Comparison of ENCODE assay signal across 8 mouse cellular contexts in the genomic region with DNA sequence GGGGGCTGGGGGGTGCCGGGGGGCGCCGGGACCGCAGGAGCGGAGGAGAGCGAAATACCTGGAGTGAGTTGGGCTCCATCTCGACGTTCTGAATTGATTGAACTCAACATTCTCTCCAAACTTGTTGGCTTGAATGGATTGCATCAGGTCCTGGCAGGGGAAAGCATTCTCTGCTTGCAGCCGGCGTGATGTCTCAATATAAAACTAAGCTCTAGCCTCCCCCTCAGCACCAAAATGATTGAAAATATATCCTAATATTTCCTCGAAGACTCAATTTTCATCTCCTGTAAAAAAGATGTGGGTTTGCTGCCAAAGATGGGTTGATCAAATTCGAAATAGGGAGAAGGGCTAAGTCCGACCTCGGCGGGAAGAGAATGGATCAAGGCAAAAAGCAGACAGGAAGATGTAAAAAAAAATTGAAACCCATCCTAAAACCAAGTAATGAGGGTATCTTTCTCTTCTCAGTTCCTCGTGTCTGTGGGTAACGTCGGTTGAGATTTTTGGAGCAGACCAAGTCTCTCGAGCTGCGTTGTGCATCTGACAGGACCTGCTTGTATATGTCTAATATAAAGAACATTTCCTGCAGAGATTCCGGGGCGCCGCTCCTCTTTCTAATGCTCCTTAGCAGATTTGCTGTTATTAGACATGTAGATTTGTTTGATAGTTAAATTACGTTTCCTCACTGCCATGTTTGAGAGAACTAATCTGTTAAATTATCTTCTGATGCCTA. TPM values are rescaled to one million over a fixed set of nuclear protein-coding genes. Genes with fewer than 3 reads are reported as not detected.
DNase-seq lines count a peak whose midpoint lies in the region; ATAC-seq and TF ChIP-seq lines count a peak whose summit lies in the region.

A gene (minus strand): TSS at position 109 of the 730 bp plus-strand sequence.

- peak; percentile 69 for DNase-seq in CH12.LX (ENCODE audit: extremely low read depth)
- DNase-seq in adrenal gland, postnatal 36 days = peak; percentile 58 to 73
- DNase-seq in heart, postnatal 36 days = peak; percentile 65 to 70
- peak; percentile 45 to 56 for DNase-seq in layer of hippocampus, adult 2 months (ENCODE audit: low spot score in 2 of 2)
- DNase-seq in lung, adult 2 months = peak; percentile 55
- peak; percentile 70 for DNase-seq in urinary bladder, postnatal 14 days (ENCODE audit: low spot score)

- H3K36me3 ChIP-seq in CH12.LX (replicated peaks in 1 of 2; ENCODE audit: control insufficient read depth in 1 of 2, insufficient read depth in 1 of 2, low read length in 1 of 2) = peaks cover 0 to 3% of the 10 kb centered on the region in 2 experiments
- no peaks in the 10 kb centered on the region for H3K36me3 ChIP-seq in forebrain, embryonic 12.5 days (replicated peaks)

- TF ChIP-seq RAD21 in CH12.LX (IDR thresholded peaks at IDR 0.05; ENCODE audit: low read depth, low read length) = no peak

- H3K9ac ChIP-seq in CH12.LX (ENCODE audit: insufficient read depth, low read depth) = peak within 1 kb of the TSS; percentile 83
- peak within 1 kb of the TSS; percentile 65 for H3K9ac ChIP-seq in forebrain, embryonic 12.5 days

- dilution Hi-C loops in CH12.LX (cut with MboI; ENCODE audit: extremely low pct_ligation_motif_present, extremely low pct_unique_long_range_greater_than_20kb, low sequenced_read_pairs) = no loop called here

- peak within 1 kb of the TSS; percentile 63 to 83 (median 68) for H3K4me3 ChIP-seq in CH12.LX (replicated peaks in 1 of 3; ENCODE audit: low read depth in 2 of 3, low read length in 2 of 3, poor library complexity in 1 of 3)
- H3K4me3 ChIP-seq in forebrain, embryonic 12.5 days (replicated peaks) = peak within 1 kb of the TSS; percentile 61
- H3K4me3 ChIP-seq in layer of hippocampus, adult 2 months = peak within 1 kb of the TSS; percentile 60
- peak within 1 kb of the TSS; percentile 88 for H3K4me3 ChIP-seq in lung, adult 2 months (replicated peaks; ENCODE audit: extremely low read depth, low read depth, low read length)

- H3K4me2 ChIP-seq in CH12.LX (ENCODE audit: insufficient read depth, low read depth, poor library complexity, severe bottlenecking) = peak within 1 kb of the TSS; percentile 92
- peak within 1 kb of the TSS; percentile 93 for H3K4me2 ChIP-seq in forebrain, embryonic 12.5 days

- TF ChIP-seq EP300 in CH12.LX (IDR thresholded peaks at IDR 0.05; ENCODE audit: low read length) = no peak

- intact Hi-C loops in heart, postnatal 36 days (cut with DNase I) = loop anchor here (2.0 to 10.0 kb wide), 3 partner anchors 86 to 734 kb away; a partner anchor contains a TSS

- no peak for ATAC-seq in forebrain, embryonic 12.5 days (ENCODE audit: low FRiP score)
- ATAC-seq in neutrophil, adult 5-6 weeks (ENCODE audit: extremely low read depth, insufficient number of reproducible peaks, low FRiP score, poor library complexity, severe bottlenecking) = no peak

- no peak for TF ChIP-seq CTCF in CH12.LX (conservative IDR thresholded peaks at IDR 0.05 in 1 of 2, IDR thresholded peaks at IDR 0.05 in 1 of 2; ENCODE audit: low read depth in 2 of 2, low read length in 2 of 2)
- no peak for TF ChIP-seq CTCF in layer of hippocampus, adult 2 months (conservative IDR thresholded peaks at IDR 0.05)
- TF ChIP-seq CTCF in lung, adult 2 months (IDR thresholded peaks at IDR 0.05; ENCODE audit: insufficient read depth, low read length) = no peak

- no peaks in the 10 kb centered on the region for H3K9me3 ChIP-seq in CH12.LX (replicated peaks; ENCODE audit: low read length)
- no peaks in the 10 kb centered on the region for H3K9me3 ChIP-seq in forebrain, embryonic 12.5 days

- in situ Hi-C loops in CH12.LX (cut with MboI; ENCODE audit: low pct_ligation_motif_present, low pct_unique_long_range_greater_than_20kb, low sequenced_read_pairs) = loop anchor here (10.0 kb wide), 1 partner anchor 114 kb away; no protein-coding TSS in a partner anchor

- peaks cover 2% of the 10 kb centered on the region; the same call in 1 of the 2 replicates for H3K79me2 ChIP-seq in CH12.LX (replicated peaks; ENCODE audit: control insufficient read depth, extremely low read depth, insufficient read depth, poor library complexity, severe bottlenecking)

- H3K27ac ChIP-seq in CH12.LX (ENCODE audit: insufficient read depth, low read depth) = peak within 1 kb of the TSS; percentile 54; the same call in 1 of the 2 replicates
- peak within 1 kb of the TSS; percentile 77 for H3K27ac ChIP-seq in forebrain, embryonic 12.5 days
- H3K27ac ChIP-seq in layer of hippocampus, adult 2 months = peak within 1 kb of the TSS; percentile 97

- H3K4me1 ChIP-seq in CH12.LX (ENCODE audit: control insufficient read depth in 1 of 2, insufficient read depth in 2 of 2) = peaks cover 3 to 29% of the 10 kb centered on the region in 2 experiments; a peak in 3 of 4 replicates
- peaks cover 42% of the 10 kb centered on the region for H3K4me1 ChIP-seq in forebrain, embryonic 12.5 days
- no peaks in the 10 kb centered on the region for H3K4me1 ChIP-seq in lung, adult 2 months (ENCODE audit: control insufficient read depth, insufficient read depth, low read length)

- no peaks in the 10 kb centered on the region for H3K27me3 ChIP-seq in CH12.LX (replicated peaks)
- H3K27me3 ChIP-seq in forebrain, embryonic 12.5 days = no peaks in the 10 kb centered on the region

- under 1% methylated on average over 24 of the region's 24 CpGs for WGBS in forebrain, embryonic 12.5 days
- under 1% methylated on average over 22 of the region's 24 CpGs for WGBS in lung, adult 2 months

- TF ChIP-seq POLR2A in CH12.LX (IDR thresholded peaks at IDR 0.05; ENCODE audit: low read depth, low read length) = no peak
- TF ChIP-seq POLR2A in lung, adult 2 months (IDR thresholded peaks at IDR 0.05; ENCODE audit: borderline replicate concordance, extremely low read depth, low read depth, low read length) = peak; percentile 21; the same call in 1 of the 2 replicates

TF ChIP-seq in CH12.LX, 34 proteins besides CTCF, POLR2A, EP300 and RAD21:
- TF ChIP-seq TBP (conservative IDR thresholded peaks at IDR 0.05; ENCODE audit: low read depth, low read length) = 0 out of 2 replicates have a peak, but pooled peaks have one; percentile 22
- TF ChIP-seq SIN3A (IDR thresholded peaks at IDR 0.05; ENCODE audit: low read length) = 0 out of 2 replicates have a peak, but pooled peaks have one; percentile 24
- TF ChIP-seq NRF1 (IDR thresholded peaks at IDR 0.05; ENCODE audit: low read depth, low read length) = no peak

RNA-seq across cellular contexts. Expression of the gene that starts here (rescaled TPM):
- total RNA-seq in CH12.LX (2012; rRNA removed) = 1.2 and 1.8 TPM in 2 replicates
- 1.1 and 1.3 TPM in 2 replicates for total RNA-seq in CH12.LX (2014; rRNA removed)
- 2.0 and 2.6 TPM in 2 replicates for polyA plus RNA-seq in CH12.LX (2012; ENCODE audit: insufficient read length, low read depth)
- total RNA-seq in adrenal gland, postnatal 36 days (2021) = 10 to 100 TPM; 27.3 to 33.9 TPM
- 16.5 and 17.1 TPM in 2 replicates for polyA plus RNA-seq in forebrain, embryonic 12.5 days (2016; fragmentation: Nextera tagmentation; extraction: Ambion mirVana)
- total RNA-seq in heart, postnatal 36 days (2021) = 10 to 100 TPM; 23.2 to 33.8 TPM
- 10 to 100 TPM; 25.5 to 27.2 TPM for total RNA-seq in layer of hippocampus, adult 2 months (2021)
- polyA plus RNA-seq in lung, adult 2 months (2012; rRNA removed) = 17.7 and 20.1 TPM in 2 replicates
- total RNA-seq in neutrophil, adult 5-6 weeks (2017) = 39.8 and 41.2 TPM in 2 replicates

Comparison
In these comparisons a context has a peak if more than half of its experiments do, and no peak if none do; other contexts are left out.
1. RNA of the gene that starts here (total RNA-seq): 39.8 to 41.2 TPM in neutrophil, adult 5-6 weeks, 27.3 to 33.9 TPM in adrenal gland, postnatal 36 days, 23.2 to 33.8 TPM in heart, postnatal 36 days and 25.5 to 27.2 TPM in layer of hippocampus, adult 2 months; 1.1 to 1.8 TPM in CH12.LX; every median in the first group is over 4 times any median in the second.
2. Peak in every context shown above with its lines, with median percentiles within 50 percentile points of each other: DNase-seq, H3K27ac ChIP-seq and H3K4me3 ChIP-seq.